21 mouse cellular contexts compared by ENCODE assay signal in the genomic region with DNA sequence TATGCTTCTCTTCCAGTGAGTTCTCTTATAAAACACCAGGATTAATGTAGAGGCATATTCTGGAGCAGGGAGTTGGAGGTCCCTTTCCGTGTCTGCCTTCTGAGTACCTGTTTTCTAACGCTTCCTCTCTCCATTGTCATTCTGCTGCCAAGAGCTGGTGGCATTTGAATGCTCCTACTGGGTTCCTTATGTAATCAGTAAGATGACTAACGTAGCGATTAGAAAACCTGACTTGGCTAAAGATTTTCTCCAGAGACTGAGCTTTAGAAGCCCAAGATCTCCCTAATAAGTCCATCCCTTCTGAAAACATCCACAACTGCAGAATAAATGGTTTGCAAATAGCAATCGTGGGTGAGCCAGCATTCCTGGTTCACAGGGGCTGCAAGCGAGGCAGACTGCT.
DNase-seq lines count a peak whose midpoint lies in the region; ATAC-seq and TF ChIP-seq lines count a peak whose summit lies in the region.
"Had no signal": no experiment of that assay in that cellular context is flagged by ENCODE, and none has a peak within 500 bp of the region (broad histone marks: within the 10 kb centered on the region; RNA-seq: fewer than 3 reads in every experiment).

No protein-coding gene starts in this region.

- H3K4me2 ChIP-seq in heart, embryonic 13.5 days = no peak overlapping the region
- no peak overlapping the region for H3K4me2 ChIP-seq in midbrain, embryonic 15.5 days
- H3K4me2 ChIP-seq in midbrain, postnatal 0 days (ENCODE audit: low read depth, low read length, poor library complexity, severe bottlenecking) = no peak overlapping the region
- H3K4me2 ChIP-seq: embryonic facial prominence, embryonic 15.5 days; heart, embryonic 11.5 days; liver, embryonic 11.5 days; lung, embryonic 14.5 days had no signal

- no peak overlapping the region for H3K27ac ChIP-seq in heart, embryonic 13.5 days (replicated peaks)
- no peak overlapping the region for H3K27ac ChIP-seq in midbrain, embryonic 15.5 days
- H3K27ac ChIP-seq in midbrain, postnatal 0 days (ENCODE audit: low read depth, low read length) = no peak overlapping the region
- H3K27ac ChIP-seq: embryonic facial prominence, embryonic 15.5 days; forebrain, embryonic 10.5 days; limb, embryonic 10.5 days; macrophage had no signal

- no peak for DNase-seq in heart, adult 18-20 months
- DNase-seq in midbrain, postnatal 0 days (ENCODE audit: low spot score) = no peak
- DNase-seq in cerebellum, adult 8-10 months = peak; percentile 46
- DNase-seq in telencephalon, adult 2 months (ENCODE audit: low read depth, low spot score) = peak; percentile 32
- DNase-seq in lung, postnatal 14 days = no peak
- DNase-seq: adrenal gland, adult 8-10 months; embryo, embryonic 11 days; gastrocnemius, postnatal 14 days; kidney, adult 8-10 months; kidney, postnatal 36 days; thymus, postnatal 36 days had no signal

- ATAC-seq in heart, embryonic 13.5 days (ENCODE audit: extremely low read depth, insufficient number of reproducible peaks, low FRiP score, low TSS enrichment) = no peak
- ATAC-seq in midbrain, embryonic 15.5 days (replicated peaks) = peak; percentile 24; the same call in 1 of the 2 replicates
- ATAC-seq in midbrain, postnatal 0 days (ENCODE audit: low FRiP score) = no peak
- ATAC-seq: inflammation-experienced regulatory T-cells, adult 6 months had no signal

- H3K4me3 ChIP-seq in heart, embryonic 13.5 days = no peak overlapping the region
- H3K4me3 ChIP-seq in midbrain, embryonic 15.5 days = no peak overlapping the region
- no peak overlapping the region for H3K4me3 ChIP-seq in midbrain, postnatal 0 days (ENCODE audit: low read depth, low read length)
- H3K4me3 ChIP-seq: embryonic facial prominence, embryonic 15.5 days; forebrain, embryonic 10.5 days; limb, embryonic 10.5 days had no signal

- no peaks in the 10 kb centered on the region for H3K36me3 ChIP-seq in heart, embryonic 13.5 days
- H3K36me3 ChIP-seq in midbrain, embryonic 15.5 days (replicated peaks) = no peaks in the 10 kb centered on the region
- no peaks in the 10 kb centered on the region for H3K36me3 ChIP-seq in midbrain, postnatal 0 days (ENCODE audit: insufficient read depth, low read length)
- H3K36me3 ChIP-seq: embryonic facial prominence, embryonic 15.5 days; forebrain, embryonic 10.5 days; limb, embryonic 10.5 days had no signal

- H3K4me1 ChIP-seq in heart, embryonic 13.5 days = peaks cover 2% of the 10 kb centered on the region; the same call in 1 of the 2 replicates
- 0 out of 2 replicates have a peak, but pooled peaks cover 3% of the 10 kb centered on the region for H3K4me1 ChIP-seq in midbrain, embryonic 15.5 days
- no peaks in the 10 kb centered on the region for H3K4me1 ChIP-seq in midbrain, postnatal 0 days (ENCODE audit: insufficient read depth, low read length)
- H3K4me1 ChIP-seq: embryonic facial prominence, embryonic 15.5 days; forebrain, embryonic 10.5 days; limb, embryonic 10.5 days had no signal

- no peak for TF ChIP-seq CTCF in midbrain, postnatal 0 days (IDR thresholded peaks at IDR 0.05)

- no peaks in the 10 kb centered on the region for H3K9me3 ChIP-seq in heart, embryonic 13.5 days
- H3K9me3 ChIP-seq in midbrain, embryonic 15.5 days = no peaks in the 10 kb centered on the region
- no peaks in the 10 kb centered on the region for H3K9me3 ChIP-seq in midbrain, postnatal 0 days (ENCODE audit: low read length)
- H3K9me3 ChIP-seq: embryonic facial prominence, embryonic 15.5 days; forebrain, embryonic 10.5 days; limb, embryonic 10.5 days had no signal

- 47% methylated on average over 6 of the region's 6 CpGs for WGBS in heart, embryonic 13.5 days
- 26% methylated on average over 6 of the region's 6 CpGs for WGBS in midbrain, embryonic 15.5 days
- 23% methylated on average over 6 of the region's 6 CpGs for WGBS in midbrain, postnatal 0 days

- H3K27me3 ChIP-seq in heart, embryonic 13.5 days (replicated peaks) = no peaks in the 10 kb centered on the region
- H3K27me3 ChIP-seq in midbrain, embryonic 15.5 days (replicated peaks) = no peaks in the 10 kb centered on the region
- no peaks in the 10 kb centered on the region for H3K27me3 ChIP-seq in midbrain, postnatal 0 days (ENCODE audit: insufficient read depth, low read length)
- H3K27me3 ChIP-seq: embryonic facial prominence, embryonic 15.5 days had no signal

- 0 out of 2 replicates have a peak overlapping the region, but pooled peaks have one; percentile 3 for H3K9ac ChIP-seq in heart, embryonic 13.5 days
- no peak overlapping the region for H3K9ac ChIP-seq in midbrain, embryonic 15.5 days
- no peak overlapping the region for H3K9ac ChIP-seq in midbrain, postnatal 0 days (replicated peaks; ENCODE audit: low read length, poor library complexity, severe bottlenecking)
- H3K9ac ChIP-seq: embryonic facial prominence, embryonic 15.5 days; lung, embryonic 14.5 days had no signal

Comparison
In these comparisons a context has a peak if more than half of its experiments do, and no peak if none do; other contexts are left out.
1. DNase-seq: peak in cerebellum, adult 8-10 months (single experiment) and telencephalon, adult 2 months (single experiment); none in heart, adult 18-20 months (0 of 2), midbrain, postnatal 0 days (single experiment) and lung, postnatal 14 days (single experiment).